Mouse (Mus musculus) myocyte (in vitro differentiated cells): ENCODE results near the gene Tmem86b.

Experiments
- CEBPB ChIP-seq: IDR thresholded peaks from 2 replicates; pipeline ENCODE4 v1.6.1; 2011; ENCODE audit warnings: mild to moderate bottlenecking, moderate library complexity; ENCODE audit not compliant: poor library complexity, insufficient read depth, severe bottlenecking
- E2F4 ChIP-seq: IDR thresholded peaks from one replicate; pipeline ENCODE4 v1.6.1; 2011; ENCODE audit warnings: mild to moderate bottlenecking, control low read depth, moderate library complexity; ENCODE audit not compliant: insufficient read depth
- MAX ChIP-seq: IDR thresholded peaks from one replicate; pipeline ENCODE4 v1.6.1; 2011; ENCODE audit warnings: low read depth, mild to moderate bottlenecking, control low read depth
- POLR2A ChIP-seq: IDR thresholded peaks from one replicate; pipeline ENCODE4 v1.6.1; 2011; ENCODE audit warnings: low read depth, mild to moderate bottlenecking, control low read depth, moderate library complexity; ENCODE audit not compliant: insufficient read length
- POLR2AphosphoS2 ChIP-seq: IDR thresholded peaks from one replicate; pipeline ENCODE4 v1.6.1; 2011; ENCODE audit warnings: low read depth, control low read depth; ENCODE audit not compliant: insufficient read length
- SRF ChIP-seq: IDR thresholded peaks from one replicate; pipeline ENCODE4 v1.6.1; 2011; ENCODE audit warnings: low read depth; ENCODE audit not compliant: control insufficient read depth, insufficient read length
- TCF12 ChIP-seq: IDR thresholded peaks from one replicate; pipeline ENCODE4 v1.6.1; 2011; ENCODE audit warnings: mild to moderate bottlenecking, control low read depth; ENCODE audit not compliant: poor library complexity, insufficient read depth, severe bottlenecking
- TCF3 ChIP-seq: IDR thresholded peaks from one replicate; pipeline ENCODE4 v1.6.1; 2011; ENCODE audit warnings: low read depth, control low read depth; ENCODE audit not compliant: insufficient read length
- USF1 ChIP-seq: IDR thresholded peaks from one replicate; pipeline ENCODE4 v1.6.1; 2011; ENCODE audit warnings: low read depth, mild to moderate bottlenecking, control low read depth, moderate library complexity

GRCm38 (mm10) chr7:4629586-4629985 is 1.6 kb downstream of the Tmem86b start:
- no peak for TF ChIP-seq POLR2AphosphoS2
- TF ChIP-seq POLR2A: no peak
- no peak for TF ChIP-seq E2F4
- no peak for TF ChIP-seq TCF3
- TF ChIP-seq SRF: no peak
- no peak for TF ChIP-seq TCF12
- no peak for TF ChIP-seq USF1
- TF ChIP-seq MAX: no peak
- no peak for TF ChIP-seq CEBPB
